Mouse (Mus musculus): ENCODE data around the gene Fxr2. TPM values are rescaled to one million over a fixed set of nuclear protein-coding genes. Genes with fewer than 3 reads are reported as not detected.

Fxr2 gene
- polyA plus RNA-seq, 1 experiment from 2014 or later = 8.1 TPM

GRCm38 (mm10) chr11:69657462-69657881 lies 24.7 kb downstream of the Fxr2 start:
- Histone ChIP-seq H3K4me2 (ENCODE audit: low read depth, low read length) (no peak overlapping the region), H3K9ac (ENCODE audit: low read depth, low read length) (no peak overlapping the region), H3K27me3 (ENCODE audit: control insufficient read depth, insufficient read depth, low read depth, low read length) (no peaks in the 10 kb centered on the region), H3K4me3 (ENCODE audit: low read depth, low read length) (no peak overlapping the region), H3K36me3 (ENCODE audit: control insufficient read depth, insufficient read depth) (peaks cover 12% of the 10 kb centered on the region), H3K27ac (ENCODE audit: low read length) (no peak overlapping the region), H3K4me1 (ENCODE audit: control insufficient read depth, low read depth, low read length) (peaks cover 32% of the 10 kb centered on the region), H3K9me3 (replicated peaks; ENCODE audit: control insufficient read depth, low read length) (no peaks in the 10 kb centered on the region)
- no peak for ATAC-seq (ENCODE audit: low read depth)
- WGBS (ENCODE audit: insufficient replicate concordance) = 80% methylated on average over 15 of the region's 15 CpGs

- no peak for ATAC-seq (ENCODE audit: low read depth)
- Histone ChIP-seq H3K27ac (ENCODE audit: low read length) (peak overlapping the region; percentile 96), H3K36me3 (ENCODE audit: control insufficient read depth, insufficient read depth) (peaks cover 18% of the 10 kb centered on the region), H3K9ac (ENCODE audit: low read depth, low read length) (peak overlapping the region; percentile 76), H3K4me1 (ENCODE audit: control insufficient read depth, low read depth, low read length) (peaks cover 30% of the 10 kb centered on the region), H3K27me3 (ENCODE audit: control insufficient read depth, insufficient read depth, low read depth, low read length) (no peaks in the 10 kb centered on the region), H3K4me3 (ENCODE audit: low read depth, low read length) (peak overlapping the region; percentile 76), H3K4me2 (ENCODE audit: low read depth, low read length) (peak overlapping the region; percentile 86), H3K9me3 (replicated peaks; ENCODE audit: control insufficient read depth, low read length) (no peaks in the 10 kb centered on the region)
- WGBS (ENCODE audit: insufficient replicate concordance) = 39% methylated on average over 3 of the region's 3 CpGs
Measured at GRCm38 (mm10) chr11:69661221-69661881, 28.6 kb downstream of the Fxr2 start.

- Histone ChIP-seq H3K27ac (ENCODE audit: low read length) (peak within 1 kb of the TSS; percentile 96), H3K4me2 (ENCODE audit: low read depth, low read length) (peak within 1 kb of the TSS; percentile 86), H3K27me3 (ENCODE audit: control insufficient read depth, insufficient read depth, low read depth, low read length) (no peaks in the 10 kb centered on the region), H3K4me3 (ENCODE audit: low read depth, low read length) (peak within 1 kb of the TSS; percentile 76), H3K9me3 (replicated peaks; ENCODE audit: control insufficient read depth, low read length) (no peaks in the 10 kb centered on the region), H3K36me3 (ENCODE audit: control insufficient read depth, insufficient read depth) (peaks cover 22% of the 10 kb centered on the region), H3K4me1 (ENCODE audit: control insufficient read depth, low read depth, low read length) (peaks cover 22% of the 10 kb centered on the region), H3K9ac (ENCODE audit: low read depth, low read length) (peak within 1 kb of the TSS; percentile 76)
- peak; percentile 95 for ATAC-seq (ENCODE audit: low read depth)
- WGBS (ENCODE audit: insufficient replicate concordance) = 0% methylated on average over 48 of the region's 48 CpGs
Measured at GRCm38 (mm10) chr11:69662213-69662966, 29.6 kb downstream of the Fxr2 start, which contains the start of gene Mpdu1. Gene Mpdu1, minus strand, starts transcription at chr11:69662642.

- Histone ChIP-seq H3K27ac (ENCODE audit: low read length) (peak overlapping the region; percentile 96), H3K36me3 (ENCODE audit: control insufficient read depth, insufficient read depth) (peaks cover 23% of the 10 kb centered on the region), H3K4me1 (ENCODE audit: control insufficient read depth, low read depth, low read length) (peaks cover 22% of the 10 kb centered on the region), H3K4me2 (ENCODE audit: low read depth, low read length) (peak overlapping the region; percentile 86), H3K9ac (ENCODE audit: low read depth, low read length) (peak overlapping the region; percentile 76), H3K9me3 (replicated peaks; ENCODE audit: control insufficient read depth, low read length) (no peaks in the 10 kb centered on the region), H3K4me3 (ENCODE audit: low read depth, low read length) (peak overlapping the region; percentile 76), H3K27me3 (ENCODE audit: control insufficient read depth, insufficient read depth, low read depth, low read length) (no peaks in the 10 kb centered on the region)
- no peak for ATAC-seq (ENCODE audit: low read depth)
- 69% methylated on average over 13 of the region's 13 CpGs for WGBS (ENCODE audit: insufficient replicate concordance)
Measured at GRCm38 (mm10) chr11:69662967-69663671, 30.3 kb downstream of the Fxr2 start.

- no peak for ATAC-seq (ENCODE audit: low read depth)
- no peak overlapping the region for H3K9ac ChIP-seq (ENCODE audit: low read depth, low read length)
Measured at GRCm38 (mm10) chr11:69663795-69664194, 31.0 kb downstream of the Fxr2 start.

GRCm38 (mm10) chr11:69664841-69665240 lies 32.1 kb downstream of the Fxr2 start:
- no peaks in the 10 kb centered on the region for H3K9me3 ChIP-seq (replicated peaks; ENCODE audit: control insufficient read depth, low read length)
- peaks cover 28% of the 10 kb centered on the region for H3K4me1 ChIP-seq (ENCODE audit: control insufficient read depth, low read depth, low read length)
- H3K9ac ChIP-seq (ENCODE audit: low read depth, low read length) = no peak overlapping the region
- H3K4me3 ChIP-seq (ENCODE audit: low read depth, low read length) = no peak overlapping the region
- 0 out of 2 replicates have a peak overlapping the region, but pooled peaks have one; percentile 31 for H3K27ac ChIP-seq (ENCODE audit: low read length)
- no peak for ATAC-seq (ENCODE audit: low read depth)
- H3K36me3 ChIP-seq (ENCODE audit: control insufficient read depth, insufficient read depth) = peaks cover 35% of the 10 kb centered on the region
- no peak overlapping the region for H3K4me2 ChIP-seq (ENCODE audit: low read depth, low read length)
- no peaks in the 10 kb centered on the region for H3K27me3 ChIP-seq (ENCODE audit: control insufficient read depth, insufficient read depth, low read depth, low read length)
- 85% methylated on average over 7 of the region's 7 CpGs for WGBS (ENCODE audit: insufficient replicate concordance)

More at GRCm38 (mm10) chr11:69663795-69664194, 31.0 kb downstream of the Fxr2 start:
- Histone ChIP-seq H3K27me3 (ENCODE audit: control insufficient read depth, insufficient read depth, low read depth, low read length) (no peaks in the 10 kb centered on the region), H3K4me1 (ENCODE audit: control insufficient read depth, low read depth, low read length) (peaks cover 22% of the 10 kb centered on the region), H3K4me3 (ENCODE audit: low read depth, low read length) (no peak overlapping the region), H3K36me3 (ENCODE audit: control insufficient read depth, insufficient read depth) (peaks cover 25% of the 10 kb centered on the region), H3K9me3 (replicated peaks; ENCODE audit: control insufficient read depth, low read length) (no peaks in the 10 kb centered on the region), H3K4me2 (ENCODE audit: low read depth, low read length) (peak overlapping the region; percentile 86; the same call in 1 of the 2 replicates), H3K27ac (ENCODE audit: low read length) (no peak overlapping the region; the same call in 1 of the 2 replicates)
- WGBS (ENCODE audit: insufficient replicate concordance) = 72% methylated on average over 6 of the region's 6 CpGs

- H3K4me3 ChIP-seq (ENCODE audit: low read depth, low read length) = no peak overlapping the region
- peaks cover 34% of the 10 kb centered on the region for H3K4me1 ChIP-seq (ENCODE audit: control insufficient read depth, low read depth, low read length)
- no peak overlapping the region for H3K9ac ChIP-seq (ENCODE audit: low read depth, low read length)
- ATAC-seq (ENCODE audit: low read depth) = no peak
- H3K36me3 ChIP-seq (ENCODE audit: control insufficient read depth, insufficient read depth) = peaks cover 42% of the 10 kb centered on the region
- H3K27me3 ChIP-seq (ENCODE audit: control insufficient read depth, insufficient read depth, low read depth, low read length) = no peaks in the 10 kb centered on the region
- H3K9me3 ChIP-seq (replicated peaks; ENCODE audit: control insufficient read depth, low read length) = no peaks in the 10 kb centered on the region
- peak overlapping the region; percentile 45 for H3K27ac ChIP-seq (ENCODE audit: low read length)
- WGBS (ENCODE audit: insufficient replicate concordance) = 64% methylated on average over 9 of the region's 9 CpGs
- no peak overlapping the region; the same call in 1 of the 2 replicates for H3K4me2 ChIP-seq (ENCODE audit: low read depth, low read length)
Measured at GRCm38 (mm10) chr11:69665457-69665960, 32.7 kb downstream of the Fxr2 start.

- Histone ChIP-seq H3K36me3 (ENCODE audit: control insufficient read depth, insufficient read depth) (peaks cover 45% of the 10 kb centered on the region), H3K9ac (ENCODE audit: low read depth, low read length) (no peak within 1 kb of the TSS), H3K9me3 (replicated peaks; ENCODE audit: control insufficient read depth, low read length) (no peaks in the 10 kb centered on the region), H3K4me3 (ENCODE audit: low read depth, low read length) (no peak within 1 kb of the TSS), H3K27ac (ENCODE audit: low read length) (peak within 1 kb of the TSS; percentile 45), H3K4me2 (ENCODE audit: low read depth, low read length) (no peak within 1 kb of the TSS; the same call in 1 of the 2 replicates), H3K4me1 (ENCODE audit: control insufficient read depth, low read depth, low read length) (peaks cover 33% of the 10 kb centered on the region), H3K27me3 (ENCODE audit: control insufficient read depth, insufficient read depth, low read depth, low read length) (no peaks in the 10 kb centered on the region)
- 22% methylated on average over 7 of the region's 7 CpGs for WGBS (ENCODE audit: insufficient replicate concordance)
- ATAC-seq (ENCODE audit: low read depth) = no peak
Measured at GRCm38 (mm10) chr11:69665961-69666664, 33.3 kb downstream of the Fxr2 start, which contains the start of gene Cd68. Gene Cd68, minus strand, starts transcription at chr11:69666153.
